ENCODE assay signal across 11 mouse cellular contexts in genomic region chr12:44602958-44603331, GRCm38 (mm10).
DNase-seq lines count a peak whose midpoint lies in the region; TF ChIP-seq lines count a peak whose summit lies in the region.
"Had no signal": no experiment of that assay in that cellular context is flagged by ENCODE, and none has a peak within 500 bp of the region (broad histone marks: within the 10 kb centered on the region; RNA-seq: fewer than 3 reads in every experiment).

No protein-coding gene starts in this region.

- no peak for TF ChIP-seq POLR2A in cerebellum, adult 2 months (IDR thresholded peaks at IDR 0.05; ENCODE audit: borderline replicate concordance, insufficient read depth, low read length)

- H3K4me3 ChIP-seq in cerebellum, adult 2 months (replicated peaks; ENCODE audit: insufficient read depth, low read depth, low read length), result no peak overlapping the region
- no peak overlapping the region for H3K4me3 ChIP-seq in layer of hippocampus, adult 2 months
- no peak overlapping the region for H3K4me3 ChIP-seq in limb, embryonic 10.5 days
- H3K4me3 ChIP-seq: limb, embryonic 15.5 days had no signal

- no peaks in the 10 kb centered on the region for H3K4me1 ChIP-seq in cerebellum, adult 2 months (ENCODE audit: control insufficient read depth, insufficient read depth, low read length)
- no peaks in the 10 kb centered on the region for H3K4me1 ChIP-seq in limb, embryonic 10.5 days
- H3K4me1 ChIP-seq: limb, embryonic 15.5 days had no signal

- H3K9me3 ChIP-seq in limb, embryonic 10.5 days (replicated peaks), result no peaks in the 10 kb centered on the region
- H3K9me3 ChIP-seq: limb, embryonic 15.5 days had no signal

- no peaks in the 10 kb centered on the region for H3K27me3 ChIP-seq in cerebellum, adult 2 months (ENCODE audit: control insufficient read depth, insufficient read depth, low read length)
- no peaks in the 10 kb centered on the region for H3K27me3 ChIP-seq in limb, embryonic 10.5 days (ENCODE audit: low read depth, poor library complexity, severe bottlenecking)
- H3K27me3 ChIP-seq: limb, embryonic 15.5 days had no signal

- TF ChIP-seq CTCF in cerebellum, adult 2 months (IDR thresholded peaks at IDR 0.05; ENCODE audit: borderline replicate concordance, insufficient read depth, low read depth, low read length), result peak; percentile 9; the same call in 1 of the 2 replicates
- peak; percentile 67 for TF ChIP-seq CTCF in layer of hippocampus, adult 2 months (conservative IDR thresholded peaks at IDR 0.05)

- no peaks in the 10 kb centered on the region for H3K36me3 ChIP-seq in limb, embryonic 10.5 days
- H3K36me3 ChIP-seq: limb, embryonic 15.5 days had no signal

- WGBS in cerebellum, adult 2 months, result 84% methylated on average over 5 of the region's 5 CpGs
- 73% methylated on average over 5 of the region's 5 CpGs for WGBS in limb, embryonic 10.5 days

- no peak overlapping the region for H3K27ac ChIP-seq in cerebellum, adult 2 months (ENCODE audit: insufficient read depth, low read length)
- no peak overlapping the region for H3K27ac ChIP-seq in layer of hippocampus, adult 2 months
- no peak overlapping the region for H3K27ac ChIP-seq in limb, embryonic 10.5 days
- H3K27ac ChIP-seq: limb, embryonic 15.5 days had no signal

- no peak for DNase-seq in cerebellum, adult 2 months
- no peak for DNase-seq in cerebellum, postnatal 4 days (ENCODE audit: low spot score in 2 of 2)
- no peak for DNase-seq in layer of hippocampus, adult 2 months (ENCODE audit: low spot score in 2 of 2)
- DNase-seq in layer of hippocampus, adult 9-11 months, result no peak
- peak; percentile 14 for DNase-seq in ES-CJ7 (ENCODE audit: low read depth, low spot score)
- peak; percentile 32 for DNase-seq in limb, embryonic 10.5 days (ENCODE audit: low spot score)
- DNase-seq in urinary bladder, adult 2 months (ENCODE audit: low spot score), result no peak
- DNase-seq in adrenal gland, postnatal 4 days (ENCODE audit: low spot score in 2 of 2), result no peak
- DNase-seq: gastrocnemius, postnatal 10 days; right cerebral cortex, adult 18-20 months had no signal

Comparison
In these comparisons a context has a peak if more than half of its experiments do, and no peak if none do; other contexts are left out.
1. DNase-seq: peak in ES-CJ7 (single experiment) and limb, embryonic 10.5 days (single experiment); none in cerebellum, adult 2 months (0 of 2), cerebellum, postnatal 4 days (0 of 2), layer of hippocampus, adult 2 months (0 of 2), layer of hippocampus, adult 9-11 months (single experiment), urinary bladder, adult 2 months (single experiment) and adrenal gland, postnatal 4 days (0 of 2).